Mouse (Mus musculus) Patski (cell line): ENCODE data around the gene Hirip3. TPM values are rescaled to one million over a fixed set of nuclear protein-coding genes. Genes with fewer than 3 reads are reported as not detected.
A peak's percentile ranks its signal among the peaks of the same experiment; 100 is the strongest.

ENCODE experiments used
- ATAC-seq: fragments of 100-300 bp; one replicate; pipeline ENCODE4 v1.8.0; 2021
- CTCF ChIA-PET: fragments of 350-600 bp; sonication (Branson Sonifier 250); formaldehyde crosslinking; loops from one replicate; lab custom pipeline; 2022; ENCODE audit warnings: inconsistent platforms; lab: Charles Lee
- POLR2A ChIA-PET: fragments of 350-600 bp; sonication (Branson Sonifier 250); formaldehyde crosslinking; loops from one replicate; lab custom pipeline; 2022; ENCODE audit warnings: antibody characterized with exemption, inconsistent platforms; lab: Charles Lee
- DNase-seq: peaks from one replicate; pipeline ENCODE4 v3.0.0-alpha.2; 2011; ENCODE audit warnings: low read depth, low spot score
- H3K27me3 ChIP-seq: fragments of 371-371 bp; one replicate; pipeline ENCODE4 v1.5.1; 2021
- CTCF ChIP-seq: fragments of 100-300 bp; IDR thresholded peaks from one replicate; pipeline ENCODE4 v1.5.1; 2021
- in situ Hi-C: fragments of 300-500 bp; cut with MboI; formaldehyde crosslinking; loops from 3 replicates; pipeline ENCODE4 v1.11.1; 2018; ENCODE audit warnings: low pct_unique_long_range_greater_than_20kb, mixed read lengths
- polyA plus RNA-seq: library from polyadenylated mRNA; unstranded; gene quantifications from one replicate; pipeline ENCODE4 v1.2.3, GENCODE M21; 2021

Hirip3 gene
- polyA plus RNA-seq, 1 experiment from 2014 or later = 58.5 TPM

GRCm38 (mm10) chr7:126851192-126851591 is 10.6 kb upstream of the Hirip3 start:
- in situ Hi-C loops = no loop called here
- CTCF ChIA-PET = no interaction called here
- DNase-seq (no peak), ATAC-seq (no peak)
- no peak for TF ChIP-seq CTCF
- POLR2A ChIA-PET = interaction anchor here (0.8 kb wide), 1 partner anchor 20 kb away, joined by 3 read pairs; the partner anchor contains the start of gene 4930451I11Rik
- peaks cover 9% of the 10 kb centered on the region for H3K27me3 ChIP-seq

GRCm38 (mm10) chr7:126853454-126853853 is 8.3 kb upstream of the Hirip3 start:
- DNase-seq = no peak
- no peak for ATAC-seq
- in situ Hi-C loops = no loop called here
- POLR2A ChIA-PET = no interaction called here
- CTCF ChIA-PET = interaction anchor here (0.9 to 1.6 kb wide), 2 partner anchors 9 to 23 kb away, joined by 4 read pairs; partner anchors contain the start of genes Hirip3 and Ino80e
- peaks cover 5% of the 10 kb centered on the region for H3K27me3 ChIP-seq
- TF ChIP-seq CTCF = no peak

- POLR2A ChIA-PET = interaction anchor here (0.6 to 1.0 kb wide), 2 partner anchors 57 to 270 kb away, joined by 3 to 4 read pairs; no protein-coding TSS in a partner anchor
- H3K27me3 ChIP-seq = no peaks in the 10 kb centered on the region
- ATAC-seq (no peak), DNase-seq (no peak)
- in situ Hi-C loops = no loop called here
- no peak for TF ChIP-seq CTCF
- CTCF ChIA-PET = interaction anchor here (0.5 to 0.8 kb wide), 2 partner anchors 34 to 161 kb away, joined by 3 read pairs; no protein-coding TSS in a partner anchor
Measured at GRCm38 (mm10) chr7:126855641-126856040, 6.1 kb upstream of the Hirip3 start.

- ATAC-seq (no peak), DNase-seq (no peak)
- CTCF ChIA-PET = no interaction called here
- in situ Hi-C loops = no loop called here
- no peaks in the 10 kb centered on the region for H3K27me3 ChIP-seq
- POLR2A ChIA-PET = no interaction called here
- TF ChIP-seq CTCF = no peak
Measured at GRCm38 (mm10) chr7:126856741-126857420, 4.9 kb upstream of the Hirip3 start.

- in situ Hi-C loops = no loop called here
- no peak for TF ChIP-seq CTCF
- no peak for ATAC-seq
- H3K27me3 ChIP-seq = no peaks in the 10 kb centered on the region
- ChIA-PET POLR2A (interaction anchor here (1.2 to 2.2 kb wide), 3 partner anchors 24 to 64 kb away, joined by 3 to 8 read pairs (median 3); partner anchors contain the start of genes Fam57b and Taok2), CTCF (no interaction called here)
- no peak for DNase-seq
Measured at GRCm38 (mm10) chr7:126860987-126861386, 785 bp upstream of the Hirip3 start.

GRCm38 (mm10) chr7:126862147-126862784 is 494 bp downstream of the Hirip3 start, which contains the start of gene Ino80e:
Gene Ino80e (minus strand): TSS chr7:126862377.
- POLR2A ChIA-PET = interaction anchor here (0.8 to 2.2 kb wide), 3 partner anchors 22 to 69 kb away, joined by 3 to 8 read pairs (median 3); partner anchors contain the start of genes Fam57b and Taok2
- DNase-seq = peak; percentile 59
- CTCF ChIA-PET = interaction anchor here (1.3 kb wide), 1 partner anchor 9 kb away, joined by 4 read pairs; no protein-coding TSS in a partner anchor
- peak; percentile 33 for ATAC-seq
- H3K27me3 ChIP-seq = no peaks in the 10 kb centered on the region
- in situ Hi-C loops = no loop called here
- TF ChIP-seq CTCF = no peak

- DNase-seq (no peak), ATAC-seq (no peak)
- ChIA-PET CTCF (interaction anchor here (1.7 kb wide), 1 partner anchor 11 kb away, joined by 4 read pairs; no protein-coding TSS in a partner anchor), POLR2A (interaction anchor here (1.0 kb wide), 1 partner anchor 34 kb away, joined by 3 read pairs; no protein-coding TSS in a partner anchor)
- in situ Hi-C loops = no loop called here
- H3K27me3 ChIP-seq = no peaks in the 10 kb centered on the region
- TF ChIP-seq CTCF = no peak
Measured at GRCm38 (mm10) chr7:126863791-126864190, 2.0 kb downstream of the Hirip3 start.

GRCm38 (mm10) chr7:126867534-126867933 is 5.8 kb downstream of the Hirip3 start:
- no peaks in the 10 kb centered on the region for H3K27me3 ChIP-seq
- no peak for TF ChIP-seq CTCF
- CTCF ChIA-PET = interaction anchor here (1.2 kb wide), 1 partner anchor 17 kb away, joined by 3 read pairs; the partner anchor contains the start of gene Taok2
- in situ Hi-C loops = no loop called here
- DNase-seq (no peak), ATAC-seq (no peak)
- POLR2A ChIA-PET = no interaction called here

- ChIA-PET CTCF (no interaction called here), POLR2A (no interaction called here)
- in situ Hi-C loops = no loop called here
- ATAC-seq (no peak), DNase-seq (no peak)
- no peaks in the 10 kb centered on the region for H3K27me3 ChIP-seq
- no peak for TF ChIP-seq CTCF
Measured at GRCm38 (mm10) chr7:126868003-126868402, 6.2 kb downstream of the Hirip3 start.

- no peak for TF ChIP-seq CTCF
Measured at GRCm38 (mm10) chr7:126869780-126870519, 8.2 kb downstream of the Hirip3 start.

More at GRCm38 (mm10) chr7:126869780-126870519, 8.2 kb downstream of the Hirip3 start:
- DNase-seq (no peak), ATAC-seq (no peak)
- H3K27me3 ChIP-seq = no peaks in the 10 kb centered on the region
- in situ Hi-C loops = no loop called here
- ChIA-PET POLR2A (interaction anchor here (1.4 to 2.0 kb wide), 2 partner anchors 11 to 15 kb away, joined by 3 to 5 read pairs; partner anchors contain the start of gene Taok2), CTCF (interaction anchor here (1.4 kb wide), 1 partner anchor 10 kb away, joined by 4 read pairs; no protein-coding TSS in a partner anchor)
